Mouse (Mus musculus): Measurements from ENCODE around the gene Ica1. TPM values are rescaled to one million over a fixed set of nuclear protein-coding genes. Genes with fewer than 3 reads are reported as not detected.

The Ica1 gene
- total and polyA plus RNA-seq, 3 experiments, result 0.36 TPM; not detected in 2

GRCm38 (mm10) chr6:8738396-8738795 lies 39.9 kb downstream of the Ica1 start:
- peak; percentile 48 for DNase-seq (ENCODE audit: low read depth, low spot score)
- Histone ChIP-seq H3K36me3 (ENCODE audit: control insufficient read depth in 1 of 2, insufficient read depth in 2 of 2, low read length in 2 of 2) (no peaks in the 10 kb centered on the region), H3K27ac (ENCODE audit: control insufficient read depth, low read depth, low read length) (no peak overlapping the region)

GRCm38 (mm10) chr6:8736493-8736820 lies 41.8 kb downstream of the Ica1 start:
- H3K9ac ChIP-seq (ENCODE audit: control insufficient read depth, low read depth, low read length, poor library complexity, severe bottlenecking), result no peak overlapping the region
- no peak overlapping the region for H3K4me3 ChIP-seq (ENCODE audit: control insufficient read depth in 1 of 2, insufficient read depth in 1 of 2, low read depth in 2 of 2, low read length in 2 of 2)
- no peaks in the 10 kb centered on the region for H3K4me1 ChIP-seq (ENCODE audit: control insufficient read depth in 1 of 2, insufficient read depth in 2 of 2, low read length in 2 of 2)
- H3K36me3 ChIP-seq (ENCODE audit: control insufficient read depth in 1 of 2, insufficient read depth in 2 of 2, low read length in 2 of 2), result no peaks in the 10 kb centered on the region
- TF ChIP-seq USF1 (IDR thresholded peaks at IDR 0.05; ENCODE audit: low read depth, low read length), result no peak
- no peak for TF ChIP-seq HCFC1 (IDR thresholded peaks at IDR 0.05; ENCODE audit: low read depth, low read length)
- TF ChIP-seq CTCF (IDR thresholded peaks at IDR 0.05 in 2 of 3, conservative IDR thresholded peaks at IDR 0.05 in 1 of 3; ENCODE audit: control insufficient read depth in 1 of 3, insufficient read depth in 1 of 3, low read depth in 2 of 3, low read length in 3 of 3, poor library complexity in 1 of 3, severe bottlenecking in 1 of 3), result no peak
- no peak for DNase-seq (ENCODE audit: low read depth, low spot score)
- H3K79me2 ChIP-seq (ENCODE audit: control insufficient read depth, insufficient read depth, low read length, poor library complexity), result no peaks in the 10 kb centered on the region
- no peaks in the 10 kb centered on the region; a peak in 1 of 4 replicates for H3K27me3 ChIP-seq (ENCODE audit: control insufficient read depth in 1 of 2, insufficient read depth in 2 of 2, low read length in 2 of 2)
- no peak overlapping the region for H3K27ac ChIP-seq (ENCODE audit: control insufficient read depth, low read depth, low read length)
- no peaks in the 10 kb centered on the region for H3K9me3 ChIP-seq (replicated peaks; ENCODE audit: insufficient read depth, low read length)

More at GRCm38 (mm10) chr6:8738396-8738795, 39.9 kb downstream of the Ica1 start:
- Histone ChIP-seq H3K4me1 (ENCODE audit: control insufficient read depth in 1 of 2, insufficient read depth in 2 of 2, low read length in 2 of 2) (no peaks in the 10 kb centered on the region), H3K9me3 (replicated peaks; ENCODE audit: insufficient read depth, low read length) (no peaks in the 10 kb centered on the region), H3K79me2 (ENCODE audit: control insufficient read depth, insufficient read depth, low read length, poor library complexity) (no peaks in the 10 kb centered on the region), H3K9ac (ENCODE audit: control insufficient read depth, low read depth, low read length, poor library complexity, severe bottlenecking) (no peak overlapping the region), H3K27me3 (ENCODE audit: control insufficient read depth in 1 of 2, insufficient read depth in 2 of 2, low read length in 2 of 2) (no peaks in the 10 kb centered on the region; a peak in 1 of 4 replicates), H3K4me3 (ENCODE audit: control insufficient read depth in 1 of 2, insufficient read depth in 1 of 2, low read depth in 2 of 2, low read length in 2 of 2) (no peak overlapping the region)
- TF ChIP-seq POLR2A (IDR thresholded peaks at IDR 0.05; ENCODE audit: control insufficient read depth in 1 of 2, insufficient read depth in 1 of 2, low read depth in 1 of 2, low read length in 2 of 2, poor library complexity in 1 of 2), result no peak
- no peak for TF ChIP-seq MEF2A (IDR thresholded peaks at IDR 0.05; ENCODE audit: extremely low read depth, insufficient replicate concordance, low read depth, low read length, poor library complexity, severe bottlenecking)
- TF ChIP-seq MXI1 (IDR thresholded peaks at IDR 0.05; ENCODE audit: low read depth, low read length), result no peak
- no peak for TF ChIP-seq CHD2 (IDR thresholded peaks at IDR 0.05; ENCODE audit: low read length)
- TF ChIP-seq POLR2AphosphoS2 (IDR thresholded peaks at IDR 0.05; ENCODE audit: low read length), result no peak
- no peak for TF ChIP-seq MAX (IDR thresholded peaks at IDR 0.05; ENCODE audit: low read length)
- no peak for TF ChIP-seq NRF1 (IDR thresholded peaks at IDR 0.05; ENCODE audit: insufficient read depth, low read depth, low read length, poor library complexity, severe bottlenecking)
- TF ChIP-seq MAFK (IDR thresholded peaks at IDR 0.05; ENCODE audit: borderline replicate concordance, low read depth, low read length), result no peak
- no peak for TF ChIP-seq GABPA (IDR thresholded peaks at IDR 0.05; ENCODE audit: low read depth, low read length)
- peak in 1 of 3 experiments; percentile 46; a peak in 2 of 6 replicates for TF ChIP-seq CTCF (IDR thresholded peaks at IDR 0.05 in 2 of 3, conservative IDR thresholded peaks at IDR 0.05 in 1 of 3; ENCODE audit: control insufficient read depth in 1 of 3, insufficient read depth in 1 of 3, low read depth in 2 of 3, low read length in 3 of 3, poor library complexity in 1 of 3, severe bottlenecking in 1 of 3)
- TF ChIP-seq GATA1 (IDR thresholded peaks at IDR 0.05; ENCODE audit: low read depth, low read length), result no peak
- no peak for TF ChIP-seq E2F4 (IDR thresholded peaks at IDR 0.05; ENCODE audit: borderline replicate concordance, low read depth, low read length)
- peak; percentile 24; the same call in 1 of the 2 replicates for TF ChIP-seq ZC3H11A (IDR thresholded peaks at IDR 0.05; ENCODE audit: low read depth, low read length)
- no peak for TF ChIP-seq TBP (IDR thresholded peaks at IDR 0.05; ENCODE audit: low read depth, low read length)
- TF ChIP-seq ETS1 (IDR thresholded peaks at IDR 0.05; ENCODE audit: low read depth, low read length), result no peak
- TF ChIP-seq USF1 (IDR thresholded peaks at IDR 0.05; ENCODE audit: low read depth, low read length), result no peak
- no peak for TF ChIP-seq UBTF (IDR thresholded peaks at IDR 0.05; ENCODE audit: borderline replicate concordance, insufficient read depth, low read depth, low read length)
- TF ChIP-seq ZNF384 (IDR thresholded peaks at IDR 0.05; ENCODE audit: low read depth, low read length), result no peak
- no peak for TF ChIP-seq ZMIZ1 (IDR thresholded peaks at IDR 0.05; ENCODE audit: low read depth, low read length)
- no peak for TF ChIP-seq KAT2A (conservative IDR thresholded peaks at IDR 0.05; ENCODE audit: low read depth, low read length)
- TF ChIP-seq MYC (IDR thresholded peaks at IDR 0.05; ENCODE audit: low read depth, low read length), result no peak
- TF ChIP-seq CHD1 (IDR thresholded peaks at IDR 0.05; ENCODE audit: low read depth, low read length), result no peak
- no peak for TF ChIP-seq SIN3A (IDR thresholded peaks at IDR 0.05; ENCODE audit: low read length)
- TF ChIP-seq SMC3 (IDR thresholded peaks at IDR 0.05; ENCODE audit: low read depth, low read length), result peak; percentile 62
- no peak for TF ChIP-seq BHLHE40 (IDR thresholded peaks at IDR 0.05; ENCODE audit: borderline replicate concordance, low read depth, low read length)
- TF ChIP-seq RAD21 (IDR thresholded peaks at IDR 0.05; ENCODE audit: low read depth, low read length), result peak; percentile 43
